Mouse (Mus musculus) embryonic fibroblast, embryonic 13.5 days (primary cell): ENCODE measurements around the gene Ddx28.
"Not testable (repeated sequence)": the region's sequence is repeated elsewhere in the genome, so short reads cannot be mapped to it uniquely, and the experiment has no call there.

Experiments
- CTCF ChIP-seq: IDR thresholded peaks from 2 replicates; pipeline ENCODE4 v1.5.1; 2011; ENCODE audit warnings: mild to moderate bottlenecking, control low read depth, low read length, moderate library complexity, borderline replicate concordance; ENCODE audit not compliant: insufficient read depth
- POLR2A ChIP-seq: IDR thresholded peaks from 2 replicates; pipeline ENCODE4 v1.6.1; 2011; ENCODE audit warnings: low read depth, mild to moderate bottlenecking, control low read depth, low read length, moderate library complexity

DNA sequence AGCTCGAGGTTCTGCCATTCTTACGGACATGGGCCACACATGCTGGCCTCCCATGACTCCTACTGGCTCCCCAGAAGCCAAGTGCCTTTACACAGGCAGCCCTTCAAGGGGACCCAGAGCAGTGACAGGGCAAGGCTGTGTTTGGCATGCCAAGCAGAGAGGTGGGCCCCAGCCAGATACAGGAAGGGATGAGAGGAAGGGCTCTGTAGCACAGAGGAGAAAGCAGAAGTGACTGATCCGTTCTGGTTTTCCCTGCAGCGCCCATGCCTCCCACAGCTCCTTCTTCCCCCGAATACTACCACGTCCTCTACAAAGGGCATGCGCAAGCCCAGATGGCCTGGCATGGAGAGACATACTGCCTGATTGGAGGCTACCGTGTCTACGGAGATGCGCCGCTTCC, 28.3 kb downstream of the Ddx28 start:
- not testable (repeated sequence) for TF ChIP-seq CTCF, POLR2A
